Mouse (Mus musculus) erythroid progenitor cell, adult 5-6 weeks (primary cell): ENCODE measurements around the gene Ptprs. TPM values are rescaled to one million over a fixed set of nuclear protein-coding genes. Genes with fewer than 3 reads are reported as not detected.

ENCODE experiments used
- ATAC-seq: replicated peaks from 2 replicates; pipeline ENCODE4 v1.8.0; 2016; ENCODE audit warnings: moderate number of reproducible peaks, mild to moderate bottlenecking, moderate TSS enrichment, inconsistent platforms; ENCODE audit not compliant: poor library complexity, low FRiP score, severe bottlenecking
- total RNA-seq, 2 experiments: library from RNA; stranded (forward) in 1 of 2; stranded (reverse) in 1 of 2; fragments of 150-400 nt in 1 of 2; fragments of 186-747, 209-891 nt in 1 of 2; gene quantifications; 2 replicates each; pipeline versions ENCODE4 v1.2.3 to v1.2.4; 2015 to 2017; ENCODE audit warnings: low replicate concordance in 2 of 2

Gene Ptprs
- total RNA-seq, 2 experiments from 2014 or later = 4.7 to 10.9 TPM

GRCm38 (mm10) chr17:56470001-56470436 is 6.3 kb downstream of the Ptprs start:
- ATAC-seq = no peak

- no peak for ATAC-seq
These were observed 7.0 kb downstream of the Ptprs start for GRCm38 (mm10) chr17:56469275-56469674.

GRCm38 (mm10) chr17:56468870-56469269 is 7.4 kb downstream of the Ptprs start:
- no peak for ATAC-seq

- ATAC-seq = no peak
These were observed 7.9 kb downstream of the Ptprs start for GRCm38 (mm10) chr17:56468380-56468779.

GRCm38 (mm10) chr17:56467456-56467884 is 8.8 kb downstream of the Ptprs start:
- no peak for ATAC-seq

- no peak for ATAC-seq
These were observed 9.5 kb downstream of the Ptprs start for GRCm38 (mm10) chr17:56466747-56467146.

- no peak for ATAC-seq
These were observed 11.5 kb downstream of the Ptprs start for GRCm38 (mm10) chr17:56464817-56465216.

- no peak for ATAC-seq
These were observed 11.9 kb downstream of the Ptprs start for GRCm38 (mm10) chr17:56464345-56464744.

GRCm38 (mm10) chr17:56463500-56463899 is 12.8 kb downstream of the Ptprs start:
- ATAC-seq = no peak

- no peak for ATAC-seq
These were observed 13.3 kb downstream of the Ptprs start for GRCm38 (mm10) chr17:56462835-56463455.

- peak; percentile 81 for ATAC-seq
These were observed 14.2 kb downstream of the Ptprs start for GRCm38 (mm10) chr17:56461771-56462743.

- no peak for ATAC-seq
These were observed 15.4 kb downstream of the Ptprs start for GRCm38 (mm10) chr17:56460876-56461275.

GRCm38 (mm10) chr17:56457442-56457841 is 18.8 kb downstream of the Ptprs start:
- ATAC-seq = no peak

- no peak for ATAC-seq
These were observed 19.9 kb downstream of the Ptprs start for GRCm38 (mm10) chr17:56456353-56456752.

GRCm38 (mm10) chr17:56453689-56454088 is 22.6 kb downstream of the Ptprs start:
- no peak for ATAC-seq

- ATAC-seq = no peak
These were observed 23.0 kb downstream of the Ptprs start for GRCm38 (mm10) chr17:56453251-56453650.

- no peak for ATAC-seq
These were observed 28.6 kb downstream of the Ptprs start for GRCm38 (mm10) chr17:56447716-56448115.

- no peak for ATAC-seq
These were observed 30.9 kb downstream of the Ptprs start for GRCm38 (mm10) chr17:56445397-56445796.

GRCm38 (mm10) chr17:56444771-56445170 is 31.5 kb downstream of the Ptprs start:
- ATAC-seq = no peak

GRCm38 (mm10) chr17:56443341-56443795 is 32.9 kb downstream of the Ptprs start:
- ATAC-seq = no peak

GRCm38 (mm10) chr17:56442316-56442715 is 34.0 kb downstream of the Ptprs start:
- no peak for ATAC-seq
